Mouse (Mus musculus) NIH3T3 (cell line): ENCODE data around the gene Serpinb13.
"Not testable (repeated sequence)": the region's sequence is repeated elsewhere in the genome, so short reads cannot be mapped to it uniquely, and the experiment has no call there.

Source experiments
- DNase-seq: peaks from one replicate; pipeline ENCODE4 v3.0.0-alpha.2; 2012; ENCODE audit warnings: low read depth

Serpinb13 gene

GRCm38 (mm10) chr1:106980684-106981083, at the start of gene Serpinb13:
TSS of gene Serpinb13 (plus strand) at chr1:106980984.
- no peak for DNase-seq

GRCm38 (mm10) chr1:106931954-106932353, 48.8 kb upstream of the Serpinb13 start:
- no peak for DNase-seq

- no peak for DNase-seq
These were observed 47.1 kb upstream of the Serpinb13 start for GRCm38 (mm10) chr1:106933658-106934057.

GRCm38 (mm10) chr1:106934265-106934664, 46.5 kb upstream of the Serpinb13 start, which contains the start of gene Serpinb12:
TSS of gene Serpinb12 (plus strand) at chr1:106934449.
- no peak for DNase-seq

GRCm38 (mm10) chr1:106947217-106947616, 33.6 kb upstream of the Serpinb13 start:
- no peak for DNase-seq

GRCm38 (mm10) chr1:106959981-106960380, 20.8 kb upstream of the Serpinb13 start:
- no peak for DNase-seq

- peak; percentile 29 for DNase-seq
These were observed 19.8 kb upstream of the Serpinb13 start for GRCm38 (mm10) chr1:106961023-106961422.

- no peak for DNase-seq
These were observed 2.3 kb downstream of the Serpinb13 start for GRCm38 (mm10) chr1:106983092-106983491.

- no peak for DNase-seq
These were observed 3.1 kb downstream of the Serpinb13 start for GRCm38 (mm10) chr1:106983865-106984264.

- DNase-seq, result no peak
These were observed 19.6 kb downstream of the Serpinb13 start for GRCm38 (mm10) chr1:107000424-107000823.

- DNase-seq, result no peak
These were observed 21.0 kb downstream of the Serpinb13 start for GRCm38 (mm10) chr1:107001754-107002153.

GRCm38 (mm10) chr1:107006316-107006715, 25.5 kb downstream of the Serpinb13 start:
- DNase-seq, result no peak

- peak; percentile 55 for DNase-seq
These were observed 33.7 kb downstream of the Serpinb13 start for GRCm38 (mm10) chr1:107014530-107014929.

GRCm38 (mm10) chr1:107015210-107015609, 34.4 kb downstream of the Serpinb13 start:
- no peak for DNase-seq

GRCm38 (mm10) chr1:107025886-107026285, 45.1 kb downstream of the Serpinb13 start:
- no peak for DNase-seq

GRCm38 (mm10) chr1:107034236-107034635, 53.5 kb downstream of the Serpinb13 start:
- DNase-seq, result not testable (repeated sequence)
